Mouse (Mus musculus) limb, embryonic 10.5 days (tissue): ENCODE measurements around the gene Itga11. TPM values are rescaled to one million over a fixed set of nuclear protein-coding genes. Genes with fewer than 3 reads are reported as not detected.
"Not testable (repeated sequence)": the region's sequence is repeated elsewhere in the genome, so short reads cannot be mapped to it uniquely, and the experiment has no call there.

Source experiments
- DNase-seq: peaks from one replicate; pipeline ENCODE4 v3.0.0-alpha.2; 2017; ENCODE audit warnings: low spot score
- H3K27ac ChIP-seq: fragments of 300-500 bp; sonication (generic); 2 replicates; pipeline ENCODE4 v1.5.1; 2016; ENCODE audit warnings: mild to moderate bottlenecking
- H3K27me3 ChIP-seq: fragments of 300-500 bp; sonication (generic); 2 replicates; pipeline ENCODE4 v1.6.1; 2016; ENCODE audit warnings: low read depth, mild to moderate bottlenecking; ENCODE audit not compliant: poor library complexity, severe bottlenecking
- H3K36me3 ChIP-seq: fragments of 300-500 bp; sonication (generic); 2 replicates; pipeline ENCODE4 v1.6.1; 2016; ENCODE audit warnings: mild to moderate bottlenecking, moderate library complexity
- H3K4me1 ChIP-seq: fragments of 300-500 bp; sonication (generic); 2 replicates; pipeline ENCODE4 v1.6.1; 2016
- H3K4me3 ChIP-seq: fragments of 300-500 bp; sonication (generic); 2 replicates; pipeline ENCODE4 v1.5.1; 2016; ENCODE audit warnings: mild to moderate bottlenecking, moderate library complexity
- H3K9me3 ChIP-seq: fragments of 300-500 bp; sonication (generic); replicated peaks from 2 replicates; pipeline ENCODE4 v1.6.1; 2016; ENCODE audit warnings: mild to moderate bottlenecking
- WGBS: fragments of 180-500 bp; shearing (Covaris S2); methylation state at CpG from one replicate; pipeline ENCODE4 v1.1.7; 2016; 5-methylcytosine and 5-hydroxymethylcytosine counted together
- polyA plus RNA-seq: library from polyadenylated mRNA; unstranded; fragments of >200 nt; fragmentation: Nextera tagmentation; extraction: Ambion mirVana; gene quantifications from 2 replicates; pipeline ENCODE4 v1.2.1, GENCODE M21; 2016

Gene Itga11
- polyA plus RNA-seq, 1 experiment from 2014 or later: 2.2 TPM

- 0 out of 2 replicates have a peak overlapping the region, but pooled peaks have one; percentile 8 for H3K27ac ChIP-seq
- DNase-seq: no peak
- no peak overlapping the region for H3K4me3 ChIP-seq
- H3K36me3 ChIP-seq: no peaks in the 10 kb centered on the region
- no peaks in the 10 kb centered on the region for H3K27me3 ChIP-seq
- WGBS: 93% methylated on average over 9 of the region's 9 CpGs
- peaks cover 28% of the 10 kb centered on the region for H3K4me1 ChIP-seq
- H3K9me3 ChIP-seq: no peaks in the 10 kb centered on the region
Measured at GRCm38 (mm10) chr9:62778721-62779120, 101.1 kb downstream of the Itga11 start.

- Histone ChIP-seq H3K4me3 (no peak overlapping the region), H3K9me3 (no peaks in the 10 kb centered on the region), H3K27ac (no peak overlapping the region; the same call in 1 of the 2 replicates), H3K27me3 (no peaks in the 10 kb centered on the region), H3K4me1 (peaks cover 22% of the 10 kb centered on the region), H3K36me3 (no peaks in the 10 kb centered on the region)
- DNase-seq: no peak
- WGBS: 82% methylated on average over 3 of the region's 3 CpGs
Measured at GRCm38 (mm10) chr9:62781965-62782364, 104.3 kb downstream of the Itga11 start.

- DNase-seq: no peak
- H3K27ac ChIP-seq: no peak overlapping the region
- H3K4me3 ChIP-seq: no peak overlapping the region
- peaks cover 14% of the 10 kb centered on the region for H3K4me1 ChIP-seq
- H3K36me3 ChIP-seq: no peaks in the 10 kb centered on the region
- H3K27me3 ChIP-seq: no peaks in the 10 kb centered on the region
- 47% methylated on average over 16 of the region's 16 CpGs for WGBS
- H3K9me3 ChIP-seq: no peaks in the 10 kb centered on the region
Measured at GRCm38 (mm10) chr9:62782976-62783781, 105.6 kb downstream of the Itga11 start.

GRCm38 (mm10) chr9:62784233-62784632 is 106.6 kb downstream of the Itga11 start:
- DNase-seq: no peak
- Histone ChIP-seq H3K27me3 (no peaks in the 10 kb centered on the region), H3K27ac (no peak overlapping the region), H3K9me3 (no peaks in the 10 kb centered on the region), H3K36me3 (no peaks in the 10 kb centered on the region), H3K4me1 (peaks cover 14% of the 10 kb centered on the region), H3K4me3 (no peak overlapping the region)
- 97% methylated on average over 2 of the region's 2 CpGs for WGBS

GRCm38 (mm10) chr9:62786721-62787120 is 109.1 kb downstream of the Itga11 start:
- H3K9me3 ChIP-seq: no peaks in the 10 kb centered on the region
- peaks cover 7% of the 10 kb centered on the region for H3K36me3 ChIP-seq
- no peaks in the 10 kb centered on the region for H3K27me3 ChIP-seq
- no peak for DNase-seq
- no peak overlapping the region for H3K4me3 ChIP-seq
- H3K27ac ChIP-seq: no peak overlapping the region
- H3K4me1 ChIP-seq: peaks cover 14% of the 10 kb centered on the region
- 78% methylated on average over 5 of the region's 5 CpGs for WGBS

GRCm38 (mm10) chr9:62789856-62790255 is 112.2 kb downstream of the Itga11 start:
- Histone ChIP-seq H3K4me1 (0 out of 2 replicates have a peak, but pooled peaks cover 2% of the 10 kb centered on the region), H3K4me3 (no peak overlapping the region), H3K27ac (no peak overlapping the region), H3K27me3 (no peaks in the 10 kb centered on the region), H3K36me3 (peaks cover 37% of the 10 kb centered on the region), H3K9me3 (no peaks in the 10 kb centered on the region)
- 87% methylated on average over 12 of the region's 12 CpGs for WGBS
- DNase-seq: no peak

GRCm38 (mm10) chr9:62799218-62799617 is 121.6 kb downstream of the Itga11 start:
- not testable (repeated sequence) for H3K4me3 ChIP-seq, H3K9me3 ChIP-seq, DNase-seq, H3K4me1 ChIP-seq, H3K27ac ChIP-seq, H3K27me3 ChIP-seq
- WGBS: 91% methylated on average over 2 of the region's 2 CpGs
- H3K36me3 ChIP-seq: peaks cover 71% of the 10 kb centered on the region

- DNase-seq: no peak
- H3K4me1 ChIP-seq: peaks cover 31% of the 10 kb centered on the region
- H3K27me3 ChIP-seq: no peaks in the 10 kb centered on the region
- 0 out of 2 replicates have a peak overlapping the region, but pooled peaks have one; percentile 95 for H3K27ac ChIP-seq
- H3K4me3 ChIP-seq: peak overlapping the region; percentile 94
- WGBS: 25% methylated on average over 8 of the region's 8 CpGs
- H3K9me3 ChIP-seq: no peaks in the 10 kb centered on the region
- peaks cover 7% of the 10 kb centered on the region; the same call in 1 of the 2 replicates for H3K36me3 ChIP-seq
Measured at GRCm38 (mm10) chr9:62810095-62810494, 132.5 kb downstream of the Itga11 start.

- under 1% methylated on average over 58 of the region's 58 CpGs for WGBS
- no peak for DNase-seq
- Histone ChIP-seq H3K27ac (peak overlapping the region; percentile 95), H3K4me1 (peaks cover 31% of the 10 kb centered on the region), H3K27me3 (no peaks in the 10 kb centered on the region), H3K4me3 (peak overlapping the region; percentile 94), H3K36me3 (peaks cover 7% of the 10 kb centered on the region; the same call in 1 of the 2 replicates), H3K9me3 (no peaks in the 10 kb centered on the region)
Measured at GRCm38 (mm10) chr9:62810543-62811515, 133.2 kb downstream of the Itga11 start.

GRCm38 (mm10) chr9:62811516-62812121 is 134.0 kb downstream of the Itga11 start, which contains the start of gene Fem1b:
Gene Fem1b (minus strand): TSS chr9:62811934.
- Histone ChIP-seq H3K4me1 (peaks cover 31% of the 10 kb centered on the region), H3K27ac (peak within 1 kb of the TSS; percentile 95), H3K36me3 (peaks cover 7% of the 10 kb centered on the region; the same call in 1 of the 2 replicates), H3K4me3 (peak within 1 kb of the TSS; percentile 94), H3K27me3 (no peaks in the 10 kb centered on the region), H3K9me3 (no peaks in the 10 kb centered on the region)
- peak; percentile 92 for DNase-seq
- under 1% methylated on average over 68 of the region's 68 CpGs for WGBS

- no peaks in the 10 kb centered on the region for H3K9me3 ChIP-seq
- peak overlapping the region; percentile 95 for H3K27ac ChIP-seq
- peaks cover 31% of the 10 kb centered on the region for H3K4me1 ChIP-seq
- H3K36me3 ChIP-seq: peaks cover 4% of the 10 kb centered on the region; the same call in 1 of the 2 replicates
- 22% methylated on average over 14 of the region's 14 CpGs for WGBS
- H3K4me3 ChIP-seq: peak overlapping the region; percentile 94
- no peaks in the 10 kb centered on the region for H3K27me3 ChIP-seq
- no peak for DNase-seq
Measured at GRCm38 (mm10) chr9:62812216-62813049, 134.8 kb downstream of the Itga11 start.

GRCm38 (mm10) chr9:62814751-62815150 is 137.1 kb downstream of the Itga11 start:
- WGBS: 87% methylated on average over 2 of the region's 2 CpGs
- Histone ChIP-seq H3K9me3 (no peaks in the 10 kb centered on the region), H3K27ac (no peak overlapping the region), H3K4me1 (peaks cover 16% of the 10 kb centered on the region), H3K36me3 (no peaks in the 10 kb centered on the region), H3K27me3 (no peaks in the 10 kb centered on the region), H3K4me3 (no peak overlapping the region)
- no peak for DNase-seq
